Mouse (Mus musculus) frontal cortex, postnatal 10 days (tissue): ENCODE measurements around the gene Cyp26b1.
A peak's percentile ranks its signal among the peaks of the same experiment; 100 is the strongest.

Source experiments
- DNase-seq, 2 experiments: peaks; one replicate each; pipeline ENCODE4 v3.0.0; 2022; ENCODE audit warnings: low spot score in 2 of 2, mixed read lengths in 1 of 2

The Cyp26b1 gene

GRCm38 (mm10) chr6:84587471-84588101 lies 6.1 kb downstream of the Cyp26b1 start:
- peak in 1 of 2 experiments; percentile 11 for DNase-seq

DNA sequence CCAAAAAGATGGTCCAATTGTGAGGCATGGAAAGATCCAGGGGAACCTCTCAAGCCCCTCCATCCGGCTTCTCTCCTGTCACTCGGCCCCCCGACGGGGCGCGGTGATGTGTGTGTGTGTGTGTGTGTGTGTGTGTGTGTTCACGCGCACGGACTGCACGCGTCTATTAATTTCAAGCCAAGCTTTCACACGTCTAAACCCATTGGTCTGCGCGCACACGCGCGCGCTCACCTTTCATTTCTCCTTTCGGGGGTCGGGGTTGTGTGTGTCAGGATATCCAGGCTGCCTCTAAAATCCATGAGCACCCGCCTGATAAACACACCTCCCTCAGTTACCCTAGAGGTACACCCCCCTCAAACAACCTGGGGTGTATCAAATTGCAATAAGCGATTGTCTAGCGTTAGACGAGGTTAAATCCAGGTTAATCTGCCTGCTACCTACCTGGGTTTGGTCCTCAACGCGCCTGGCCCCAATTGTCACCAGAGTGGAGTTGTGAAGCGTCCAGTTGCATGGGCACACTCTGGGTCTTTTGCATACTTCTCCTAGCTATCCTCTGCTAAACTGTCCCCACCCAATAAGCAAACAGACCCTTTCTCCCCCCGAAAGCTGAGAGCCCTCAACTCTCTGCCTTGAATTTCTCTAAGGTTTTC lies 7.0 kb downstream of the Cyp26b1 start:
- no peak for DNase-seq

DNA sequence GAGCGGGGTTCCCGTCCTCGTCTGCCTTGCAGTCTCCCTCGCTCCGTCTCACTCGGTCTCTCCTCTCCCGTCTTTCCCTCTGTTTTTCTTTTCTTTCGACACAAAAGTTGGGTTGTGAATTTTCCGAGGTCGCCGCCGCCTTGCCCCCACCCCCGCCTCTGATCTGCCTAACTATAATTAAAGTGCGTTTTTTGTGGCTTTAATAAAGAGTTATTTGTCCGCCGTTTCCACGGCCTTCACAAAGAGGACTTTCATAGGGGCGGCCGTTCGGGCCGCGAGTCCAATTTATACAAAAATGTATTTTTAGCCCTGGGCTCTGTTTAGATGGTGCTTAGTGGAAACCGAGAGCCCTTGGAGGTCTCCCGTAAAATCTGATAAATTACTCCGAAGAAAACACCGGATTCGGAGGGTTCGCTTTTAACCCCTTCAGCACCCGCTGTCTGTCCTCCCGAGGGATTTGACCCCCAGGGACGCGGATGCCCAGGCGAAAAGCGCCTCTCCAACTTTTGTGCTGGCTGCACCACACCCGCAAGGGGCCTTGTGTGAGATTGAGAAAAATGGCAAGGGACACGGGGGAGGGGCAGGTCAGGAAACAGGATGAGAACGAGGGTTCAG lies 7.9 kb downstream of the Cyp26b1 start:
- no peak for DNase-seq

DNA sequence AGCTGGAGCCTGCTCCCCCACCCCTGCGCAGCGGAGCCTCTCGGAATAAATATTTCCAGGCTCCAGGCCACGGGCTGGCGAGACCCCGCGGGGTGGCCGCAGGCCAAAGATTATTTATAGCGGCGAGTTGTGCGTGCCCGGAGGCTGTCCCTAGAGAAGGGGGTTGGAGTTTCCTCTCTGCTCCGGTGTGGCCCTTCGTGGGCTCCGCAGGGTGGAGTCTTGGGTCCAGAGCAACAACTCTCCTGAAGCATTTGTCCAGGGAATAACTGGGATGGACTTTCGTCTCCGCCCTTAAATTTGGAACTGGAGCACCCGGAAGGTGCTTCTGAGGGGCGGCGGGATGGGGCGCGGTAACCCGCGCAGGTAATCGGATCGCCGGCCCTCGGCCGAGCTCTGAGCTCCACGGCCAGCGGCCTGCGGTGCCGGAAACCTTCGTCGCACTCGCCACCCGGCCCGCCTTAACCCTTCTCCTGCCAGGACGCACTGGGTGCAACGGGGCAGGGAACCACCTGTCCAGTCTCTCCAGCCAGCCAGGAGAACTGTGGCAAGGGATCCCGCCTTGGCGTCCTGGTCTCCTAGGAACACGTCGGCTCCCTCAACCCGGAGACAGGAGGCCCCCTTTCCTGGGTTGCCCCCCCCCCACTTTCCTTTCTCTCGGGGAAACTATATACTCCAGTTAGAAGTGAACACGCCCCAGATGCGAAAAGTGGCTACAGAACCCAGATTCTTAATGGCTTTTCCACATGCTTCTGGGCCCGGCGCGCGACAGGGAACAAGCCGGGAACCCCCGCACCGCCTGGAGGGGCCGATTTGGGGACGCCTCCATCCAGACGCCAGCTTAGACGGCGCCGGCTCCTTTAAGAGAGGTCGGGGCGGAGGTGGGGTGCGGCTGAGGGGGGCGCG lies 8.7 kb downstream of the Cyp26b1 start:
- peak in 1 of 2 experiments; percentile 21 for DNase-seq

DNA sequence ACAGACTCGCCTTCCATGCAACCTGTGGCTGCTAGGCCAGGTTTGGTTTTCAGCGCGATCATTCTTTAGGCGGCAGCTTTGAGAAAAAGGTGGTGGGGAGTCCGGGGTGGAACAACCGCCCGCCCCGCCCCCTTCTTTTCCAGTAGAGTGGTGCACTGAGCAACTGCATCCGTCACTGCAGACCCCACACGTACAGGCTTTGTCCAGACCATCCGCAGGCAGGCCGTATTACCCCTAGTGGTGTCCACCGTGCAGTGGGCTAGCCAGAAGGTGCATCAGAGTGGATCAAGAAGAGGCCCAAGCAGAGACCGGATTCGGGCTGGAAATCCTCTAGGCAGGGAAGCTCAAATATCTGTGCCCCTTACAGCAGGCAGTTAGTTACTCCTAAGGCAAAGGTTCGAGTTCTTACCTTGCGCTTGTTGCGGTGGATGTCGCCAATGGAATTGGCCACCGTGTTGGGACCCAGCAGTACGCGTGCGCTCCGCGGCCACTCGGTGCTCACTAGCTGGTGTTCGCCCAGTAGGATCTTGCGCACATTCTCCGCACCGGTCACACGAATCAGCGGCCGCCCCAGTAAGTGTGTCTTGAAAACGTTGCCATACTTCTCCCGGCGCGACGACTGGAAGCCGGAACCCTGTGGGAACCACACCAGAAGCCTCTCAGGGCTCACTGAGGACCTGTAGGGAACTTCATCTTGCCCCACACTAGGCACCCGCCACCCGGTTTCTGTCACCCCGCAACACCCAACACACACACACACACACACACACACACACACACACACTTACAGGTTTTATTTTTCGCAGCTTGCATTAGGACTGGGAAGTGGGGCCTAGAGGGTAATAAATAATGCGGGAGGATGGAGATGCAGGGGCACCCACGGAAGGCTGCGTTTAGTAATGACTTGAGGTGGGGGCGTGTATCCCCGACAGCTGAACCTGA lies 9.6 kb downstream of the Cyp26b1 start:
- DNase-seq = peak in 1 of 2 experiments; percentile 5

- DNase-seq = peak; percentile 64 to 67
Observed at GRCm38 (mm10) chr6:84583371-84583770, 10.3 kb downstream of the Cyp26b1 start.

DNA sequence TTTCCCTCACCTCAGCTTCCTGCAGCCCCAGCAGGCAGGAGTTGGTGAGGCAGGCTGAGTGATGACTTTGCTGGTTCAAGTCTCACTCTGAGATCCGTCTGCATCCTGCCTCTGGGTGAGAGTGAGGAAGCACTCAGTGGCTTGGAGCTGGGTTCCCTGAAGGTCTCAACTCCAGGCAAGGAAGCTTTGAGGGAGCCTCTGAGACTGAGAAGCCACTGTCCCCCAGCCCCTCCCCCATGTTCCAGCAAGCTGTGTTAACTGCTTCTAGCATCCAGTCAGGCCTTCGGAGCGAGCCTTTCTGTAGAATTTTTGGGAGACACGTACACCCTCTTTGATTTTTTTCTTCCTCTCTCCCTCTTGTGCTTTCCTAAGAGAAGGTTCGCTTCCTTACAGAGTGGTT lies 10.9 kb downstream of the Cyp26b1 start:
- no peak for DNase-seq

- DNase-seq = no peak
Observed at GRCm38 (mm10) chr6:84581833-84582445, 11.8 kb downstream of the Cyp26b1 start.

GRCm38 (mm10) chr6:84580979-84581832 lies 12.5 kb downstream of the Cyp26b1 start:
- no peak for DNase-seq

- no peak for DNase-seq
Observed at GRCm38 (mm10) chr6:84579508-84579907, 14.2 kb downstream of the Cyp26b1 start.

- DNase-seq = no peak
Observed at GRCm38 (mm10) chr6:84578928-84579327, 14.8 kb downstream of the Cyp26b1 start.

DNA sequence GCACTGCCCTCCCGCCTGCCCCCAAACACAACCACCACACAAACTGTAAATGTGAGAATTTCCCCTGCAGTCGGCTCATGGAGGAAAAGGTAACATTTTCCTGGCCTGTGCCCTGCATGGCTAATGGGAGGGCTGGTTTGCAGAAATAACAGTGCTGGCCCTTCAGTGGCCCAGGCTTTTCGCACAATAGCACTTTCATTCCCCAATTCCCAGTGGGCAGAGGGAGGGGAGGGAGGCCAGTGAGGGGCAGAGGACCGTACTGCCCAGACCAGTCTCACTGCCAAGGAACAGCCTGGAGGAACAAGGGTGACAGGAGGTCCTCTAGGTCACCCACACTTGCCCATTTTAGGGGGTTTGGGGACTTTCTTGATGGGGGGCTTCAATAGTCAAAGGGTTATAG lies 15.8 kb downstream of the Cyp26b1 start:
- DNase-seq = no peak

DNA sequence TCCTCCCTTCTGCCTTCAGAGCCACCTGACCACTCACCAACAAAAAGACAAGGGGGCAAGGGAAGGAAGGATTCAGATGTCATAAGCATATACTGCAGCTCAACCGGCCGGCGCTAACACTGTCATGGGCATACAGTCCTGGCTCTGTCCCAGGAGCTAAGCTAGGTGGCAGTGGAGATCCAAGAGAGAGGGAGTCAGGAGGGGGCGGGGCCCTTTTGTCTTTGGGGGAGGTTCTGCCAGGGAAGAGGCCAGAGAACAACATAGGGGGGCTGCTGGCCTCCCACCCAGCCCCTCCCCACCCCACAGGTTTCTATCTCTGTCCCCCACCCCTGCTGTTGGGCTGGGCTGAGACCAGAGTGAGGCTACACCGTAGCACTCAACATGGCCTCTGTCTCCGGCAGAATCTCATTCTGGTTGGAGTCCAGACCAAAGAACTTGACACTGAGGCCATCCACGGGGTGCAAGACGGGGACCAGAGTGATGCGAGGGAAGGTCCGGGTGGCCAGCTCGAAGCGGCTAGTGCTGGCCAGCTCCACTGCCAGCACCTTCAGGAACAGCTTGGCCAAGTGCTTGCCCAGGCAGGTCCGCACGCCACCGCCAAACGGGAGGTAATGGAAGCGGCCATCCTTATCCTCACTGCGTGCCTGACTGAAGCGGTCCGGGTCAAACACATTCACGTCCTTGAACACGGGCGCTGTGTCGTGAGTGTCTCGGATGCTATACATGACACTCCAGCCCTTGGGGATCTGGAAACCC lies 19.6 kb downstream of the Cyp26b1 start:
- DNase-seq = no peak

GRCm38 (mm10) chr6:84570039-84570438 lies 23.7 kb downstream of the Cyp26b1 start:
- DNase-seq = no peak

- no peak for DNase-seq
Observed at GRCm38 (mm10) chr6:84569590-84569989, 24.1 kb downstream of the Cyp26b1 start.

DNA sequence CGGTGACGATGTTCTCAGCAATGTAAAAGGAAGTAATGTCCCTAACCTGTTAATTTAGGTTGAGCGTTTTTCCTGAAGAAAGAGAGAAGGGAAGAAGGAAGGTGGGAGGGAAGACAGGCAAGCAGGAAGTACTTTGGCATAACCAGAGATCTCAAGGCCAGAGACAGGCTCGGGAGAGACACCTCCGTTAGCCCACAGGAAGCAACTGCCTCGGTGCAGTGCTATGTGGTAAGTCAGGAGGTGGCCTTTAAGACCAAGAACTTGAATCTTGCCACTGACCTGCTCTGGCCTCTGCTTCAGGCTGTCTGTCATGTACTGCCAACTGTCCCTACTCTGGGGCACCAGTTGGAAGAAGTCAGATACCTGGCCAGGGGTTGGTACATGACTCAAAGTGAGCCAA lies 24.8 kb downstream of the Cyp26b1 start:
- no peak for DNase-seq

DNA sequence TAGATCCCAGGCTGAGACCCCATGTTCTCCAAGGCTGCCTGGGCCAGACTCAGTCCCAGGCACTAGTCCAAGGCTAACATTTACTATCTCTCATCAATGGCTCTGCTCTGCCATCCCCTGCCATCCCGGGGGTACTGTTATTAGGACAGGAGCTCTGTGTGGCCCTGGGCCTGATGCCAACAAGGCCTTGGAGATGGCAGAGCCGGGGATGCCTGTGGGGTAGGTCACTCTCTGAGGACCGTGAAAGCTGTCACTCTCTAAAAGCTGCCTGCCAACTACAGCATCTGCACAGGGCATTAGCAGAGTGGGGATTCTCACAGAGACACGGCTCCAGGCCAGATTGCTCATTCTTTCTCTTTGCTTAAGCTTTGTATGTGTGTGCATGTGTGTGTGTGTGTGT lies 26.0 kb downstream of the Cyp26b1 start:
- no peak for DNase-seq

DNA sequence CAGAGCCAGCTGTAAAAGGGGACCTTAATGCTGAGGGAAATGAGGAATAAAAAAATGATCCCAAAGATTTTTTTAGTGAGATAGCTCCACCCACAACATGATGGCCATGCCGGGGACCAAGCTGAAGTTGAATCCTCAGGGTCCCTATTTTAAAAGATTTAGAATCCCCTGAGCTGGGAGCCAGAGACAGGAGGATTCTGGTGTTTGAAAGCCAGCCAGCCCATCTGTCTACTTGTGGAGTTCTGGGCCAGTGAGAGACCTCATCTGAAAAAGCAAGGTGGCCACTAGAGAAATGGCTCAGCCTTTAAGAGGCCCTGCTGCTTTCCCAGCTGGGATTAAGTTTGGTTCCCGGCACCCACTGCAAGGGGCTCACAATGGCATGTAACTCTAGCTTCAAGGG lies 26.9 kb downstream of the Cyp26b1 start:
- no peak for DNase-seq

- DNase-seq = no peak
Observed at GRCm38 (mm10) chr6:84565245-84565644, 28.5 kb downstream of the Cyp26b1 start.
